Mouse (Mus musculus) C2C12 (cell line): ENCODE data around the gene Zbed6.

Experiments
- CTCF ChIP-seq: IDR thresholded peaks from one replicate; pipeline ENCODE4 v1.5.1; 2011; ENCODE audit not compliant: control insufficient read depth, insufficient read depth, insufficient read length
- FOSL1 ChIP-seq: IDR thresholded peaks from one replicate; pipeline ENCODE4 v1.8.0; 2011; ENCODE audit warnings: mild to moderate bottlenecking, low read length; ENCODE audit not compliant: poor library complexity, insufficient read depth, severe bottlenecking
- MAX ChIP-seq: IDR thresholded peaks from one replicate; pipeline ENCODE4 v1.6.1; 2011; ENCODE audit warnings: mild to moderate bottlenecking, control low read depth
- MYOG ChIP-seq: IDR thresholded peaks from one replicate; pipeline ENCODE4 v1.6.1; 2011; ENCODE audit not compliant: control insufficient read depth, insufficient read length; ENCODE audit errors: extremely low read depth
- USF1 ChIP-seq: IDR thresholded peaks from one replicate; pipeline ENCODE4 v1.6.1; 2011; ENCODE audit warnings: low read depth, mild to moderate bottlenecking, control low read depth, moderate library complexity

GRCm38 (mm10) chr1:133656811-133657210 is 3.9 kb downstream of the Zbed6 start:
- TF ChIP-seq CTCF (no peak), MAX (no peak), MYOG (no peak), USF1 (no peak), FOSL1 (no peak)
